Mouse (Mus musculus) CH12.LX (cell line): ENCODE measurements around the gene Aldh1b1. TPM values are rescaled to one million over a fixed set of nuclear protein-coding genes. Genes with fewer than 3 reads are reported as not detected.

Experiments used
- DNase-seq: peaks from one replicate; pipeline ENCODE4 v3.0.0-alpha.2; 2013; ENCODE audit errors: extremely low read depth
- H3K27ac ChIP-seq: 2 replicates; pipeline ENCODE4 v1.5.1; 2012; ENCODE audit warnings: low read depth, mild to moderate bottlenecking, control low read depth, moderate library complexity; ENCODE audit not compliant: insufficient read depth
- H3K27me3 ChIP-seq: replicated peaks from 2 replicates; pipeline ENCODE3; 2012; ENCODE audit warnings: inconsistent platforms
- H3K36me3 ChIP-seq, 2 experiments: replicated peaks in 1 of 2; 2 replicates each; pipeline versions ENCODE3 to v1.6.1; 2012; ENCODE audit warnings: inconsistent platforms in 1 of 2, low read length in 1 of 2, mild to moderate bottlenecking in 1 of 2, mixed read lengths in 1 of 2, moderate library complexity in 1 of 2; ENCODE audit not compliant: control insufficient read depth in 1 of 2, insufficient read depth in 1 of 2
- H3K4me1 ChIP-seq, 2 experiments: 2 replicates each; pipeline ENCODE4 v1.6.1; 2012; ENCODE audit warnings: inconsistent platforms in 1 of 2, moderate library complexity in 1 of 2; ENCODE audit not compliant: insufficient read depth in 2 of 2, control insufficient read depth in 1 of 2
- H3K4me2 ChIP-seq: 2 replicates; pipeline ENCODE4 v1.6.1; 2012; ENCODE audit warnings: low read depth, mild to moderate bottlenecking, control low read depth; ENCODE audit not compliant: poor library complexity, insufficient read depth, severe bottlenecking
- H3K4me3 ChIP-seq, 3 experiments: fragments of 150-350 bp in 1 of 3; sonication (generic) in 1 of 3; replicated peaks in 1 of 3; 2 replicates each; pipeline versions ENCODE3 to v1.5.1; 2011 to 2012; ENCODE audit warnings: low read depth in 2 of 3, low read length in 2 of 3, mild to moderate bottlenecking in 2 of 3, moderate library complexity in 2 of 3, control low read depth in 1 of 3, improper control_type of control experiment in 1 of 3, inconsistent platforms in 1 of 3, mixed read lengths in 1 of 3; ENCODE audit not compliant: poor library complexity in 1 of 3
- H3K79me2 ChIP-seq: replicated peaks from 2 replicates; pipeline ENCODE4 v1.6.1; 2012; ENCODE audit warnings: mild to moderate bottlenecking, moderate library complexity; ENCODE audit not compliant: control insufficient read depth, poor library complexity, insufficient read depth, severe bottlenecking; ENCODE audit errors: extremely low read depth
- H3K9ac ChIP-seq: 2 replicates; pipeline ENCODE4 v1.6.1; 2012; ENCODE audit warnings: low read depth, mild to moderate bottlenecking, control low read depth, moderate library complexity; ENCODE audit not compliant: insufficient read depth
- H3K9me3 ChIP-seq: replicated peaks from 2 replicates; pipeline ENCODE3; 2012; ENCODE audit warnings: low read length, inconsistent platforms, mixed read lengths
- CTCF ChIP-seq, 2 experiments: IDR thresholded peaks in 1 of 2; conservative IDR thresholded peaks in 1 of 2; 2 replicates each; pipeline ENCODE4 v1.5.1; 2011 to 2012; ENCODE audit warnings: low read depth in 2 of 2, low read length in 2 of 2, improper control_type of control experiment in 1 of 2, inconsistent platforms in 1 of 2, mild to moderate bottlenecking in 1 of 2, moderate library complexity in 1 of 2
- E2F4 ChIP-seq: IDR thresholded peaks from 2 replicates; pipeline ENCODE4 v1.6.1; 2011; ENCODE audit warnings: low read depth, low read length, improper control_type of control experiment; ENCODE audit not compliant: insufficient replicate concordance
- ELF1 ChIP-seq: IDR thresholded peaks from 2 replicates; pipeline ENCODE4 v1.6.1; 2014; ENCODE audit warnings: low read depth, mild to moderate bottlenecking, inconsistent platforms, low read length, improper control_type of control experiment
- EP300 ChIP-seq: IDR thresholded peaks from 2 replicates; pipeline ENCODE4 v1.6.1; 2011; ENCODE audit warnings: low read length, improper control_type of control experiment
- ETS1 ChIP-seq: conservative IDR thresholded peaks from 2 replicates; pipeline ENCODE4 v1.6.1; 2012; ENCODE audit warnings: low read depth, mild to moderate bottlenecking, inconsistent platforms, low read length, improper control_type of control experiment, moderate library complexity
- GABPA ChIP-seq: IDR thresholded peaks from 2 replicates; pipeline ENCODE4 v1.6.1; 2012; ENCODE audit warnings: low read depth, low read length, improper control_type of control experiment, inconsistent platforms; ENCODE audit not compliant: insufficient replicate concordance
- IRF4 ChIP-seq: IDR thresholded peaks from 2 replicates; pipeline ENCODE4 v1.6.1; 2014; ENCODE audit warnings: low read depth, mild to moderate bottlenecking, inconsistent platforms, low read length, improper control_type of control experiment
- JUN ChIP-seq: IDR thresholded peaks from 2 replicates; pipeline ENCODE4 v1.6.1; 2011; ENCODE audit warnings: low read depth, mild to moderate bottlenecking, low read length, improper control_type of control experiment, moderate library complexity; ENCODE audit not compliant: insufficient read depth
- KAT2A ChIP-seq: IDR thresholded peaks from 2 replicates; pipeline ENCODE4 v1.6.1; 2012; ENCODE audit warnings: low read length, improper control_type of control experiment, inconsistent platforms; ENCODE audit not compliant: insufficient replicate concordance
- MAFK ChIP-seq: IDR thresholded peaks from 2 replicates; pipeline ENCODE4 v1.6.1; 2011; ENCODE audit warnings: low read length, improper control_type of control experiment; ENCODE audit not compliant: insufficient replicate concordance
- MAX ChIP-seq: IDR thresholded peaks from 2 replicates; pipeline ENCODE4 v1.6.1; 2011; ENCODE audit warnings: low read length, improper control_type of control experiment
- MAZ ChIP-seq: IDR thresholded peaks from 2 replicates; pipeline ENCODE4 v1.6.1; 2012; ENCODE audit warnings: low read depth, mild to moderate bottlenecking, inconsistent platforms, low read length, improper control_type of control experiment, moderate library complexity
- MYC ChIP-seq: IDR thresholded peaks from 2 replicates; pipeline ENCODE4 v1.6.1; 2011; ENCODE audit warnings: low read depth, mild to moderate bottlenecking, improper control_type of control experiment, low read length
- NRF1 ChIP-seq: IDR thresholded peaks from 2 replicates; pipeline ENCODE4 v1.6.1; 2014; ENCODE audit warnings: low read depth, mild to moderate bottlenecking, inconsistent platforms, low read length, improper control_type of control experiment, moderate library complexity
- PAX5 ChIP-seq: IDR thresholded peaks from 2 replicates; pipeline ENCODE4 v1.6.1; 2012; ENCODE audit warnings: low read length, inconsistent platforms, mixed read lengths
- POLR2AphosphoS2 ChIP-seq: IDR thresholded peaks from 2 replicates; pipeline ENCODE4 v1.6.1; 2011; ENCODE audit warnings: low read depth, low read length, improper control_type of control experiment
- RAD21 ChIP-seq: IDR thresholded peaks from 2 replicates; pipeline ENCODE4 v1.6.1; 2011; ENCODE audit warnings: low read depth, mild to moderate bottlenecking, low read length, improper control_type of control experiment, moderate library complexity
- RCOR1 ChIP-seq: conservative IDR thresholded peaks from 2 replicates; pipeline ENCODE4 v1.6.1; 2012; ENCODE audit warnings: low read depth, mild to moderate bottlenecking, inconsistent platforms, low read length, improper control_type of control experiment
- SMC3 ChIP-seq: IDR thresholded peaks from 2 replicates; pipeline ENCODE4 v1.6.1; 2011; ENCODE audit warnings: low read depth, low read length, improper control_type of control experiment
- TBP ChIP-seq: conservative IDR thresholded peaks from 2 replicates; pipeline ENCODE4 v1.6.1; 2011; ENCODE audit warnings: low read depth, low read length, improper control_type of control experiment
- TCF12 ChIP-seq: IDR thresholded peaks from 2 replicates; pipeline ENCODE4 v1.6.1; 2014; ENCODE audit warnings: low read depth, mild to moderate bottlenecking, inconsistent platforms, low read length, improper control_type of control experiment
- UBTF ChIP-seq: IDR thresholded peaks from 2 replicates; pipeline ENCODE4 v1.6.1; 2012; ENCODE audit warnings: low read depth, mild to moderate bottlenecking, inconsistent platforms, low read length, improper control_type of control experiment, moderate library complexity
- USF1 ChIP-seq: IDR thresholded peaks from 2 replicates; pipeline ENCODE4 v1.6.1; 2014; ENCODE audit warnings: low read depth, mild to moderate bottlenecking, inconsistent platforms, low read length, improper control_type of control experiment
- ZC3H11A ChIP-seq: IDR thresholded peaks from 2 replicates; pipeline ENCODE4 v1.6.1; 2012; ENCODE audit warnings: low read depth, mild to moderate bottlenecking, inconsistent platforms, low read length, improper control_type of control experiment
- dilution Hi-C: fragments of 300-500 bp; cut with MboI; formaldehyde crosslinking; loops from 2 replicates; pipeline ENCODE4 v1.14.3; 2020; ENCODE audit warnings: low sequenced_read_pairs; ENCODE audit not compliant: extremely low pct_unique_long_range_greater_than_20kb, extremely low pct_ligation_motif_present
- in situ Hi-C: fragments of 300-500 bp; cut with MboI; formaldehyde crosslinking; loops from 3 replicates; pipeline ENCODE4 v1.14.3; 2019; ENCODE audit warnings: low sequenced_read_pairs, low pct_ligation_motif_present, low pct_unique_long_range_greater_than_20kb, mixed read lengths
- polyA plus RNA-seq: library from polyadenylated mRNA; unstranded; fragments of >175 nt; gene quantifications from 2 replicates; pipeline ENCODE4 v1.2.1, GENCODE M21; 2012; ENCODE audit warnings: low read depth; ENCODE audit not compliant: insufficient read length
- total RNA-seq, 2 experiments: library from RNA; depleted of rRNA; stranded (reverse); fragments of 300-350 nt in 1 of 2; fragments of >200 nt in 1 of 2; gene quantifications; 2 replicates each; pipeline ENCODE4 v1.2.3; 2012 to 2014

The Aldh1b1 gene
- total and polyA plus RNA-seq, 3 experiments, result 4.9 to 8.3 (median 6.4) TPM

- Histone ChIP-seq H3K9ac (no peak overlapping the region), H3K4me2 (no peak overlapping the region), H3K9me3 (peaks cover 2% of the 10 kb centered on the region), H3K79me2 (no peaks in the 10 kb centered on the region), H3K27ac (no peak overlapping the region), H3K4me1 (peaks cover 4 to 9% of the 10 kb centered on the region in 2 experiments; a peak in 3 of 4 replicates), H3K27me3 (peaks cover 19% of the 10 kb centered on the region), H3K36me3 (no peaks in the 10 kb centered on the region), H3K4me3 (no peak overlapping the region)
- in situ Hi-C loops, result no loop called here
- dilution Hi-C loops, result no loop called here
- TF ChIP-seq RAD21, result no peak
- no peak for TF ChIP-seq RCOR1
- TF ChIP-seq KAT2A, result no peak
- DNase-seq, result no peak
Measured at GRCm38 (mm10) chr4:45831996-45832395, 33.2 kb downstream of the Aldh1b1 start.

GRCm38 (mm10) chr4:45833461-45833860 is 34.6 kb downstream of the Aldh1b1 start:
- H3K9ac ChIP-seq, result no peak overlapping the region
- H3K9me3 ChIP-seq, result peaks cover 2% of the 10 kb centered on the region
- H3K36me3 ChIP-seq, result no peaks in the 10 kb centered on the region
- no peak overlapping the region for H3K4me3 ChIP-seq
- H3K27ac ChIP-seq, result no peak overlapping the region
- dilution Hi-C loops (no loop called here), in situ Hi-C loops (no loop called here)
- peak; percentile 24 for DNase-seq
- TF ChIP-seq RCOR1 (no peak), TBP (no peak), ELF1 (no peak)
- no peaks in the 10 kb centered on the region for H3K79me2 ChIP-seq
- H3K4me2 ChIP-seq, result no peak overlapping the region
- peaks cover 4 to 9% of the 10 kb centered on the region in 2 experiments; a peak in 3 of 4 replicates for H3K4me1 ChIP-seq
- peaks cover 16% of the 10 kb centered on the region for H3K27me3 ChIP-seq

GRCm38 (mm10) chr4:45844355-45844754 is 45.5 kb downstream of the Aldh1b1 start:
- no peak overlapping the region for H3K4me2 ChIP-seq
- TF ChIP-seq JUN (no peak), UBTF (no peak), EP300 (no peak), MYC (no peak), TCF12 (no peak), ETS1 (no peak), E2F4 (no peak), CTCF (conservative IDR thresholded peaks at IDR 0.05 in 1 of 2, IDR thresholded peaks at IDR 0.05 in 1 of 2; ENCODE audit: low read depth in 2 of 2, low read length in 2 of 2) (peak; percentile 61 to 67; a peak in 3 of 4 replicates), MAZ (no peak), RCOR1 (no peak), USF1 (no peak), PAX5 (no peak), ZC3H11A (no peak), NRF1 (no peak), GABPA (no peak), SMC3 (peak; percentile 62), IRF4 (no peak), TBP (no peak), POLR2AphosphoS2 (no peak), MAX (no peak), RAD21 (peak; percentile 27), MAFK (no peak)
- no peak overlapping the region for H3K4me3 ChIP-seq
- dilution Hi-C loops, result no loop called here
- H3K79me2 ChIP-seq, result no peaks in the 10 kb centered on the region
- DNase-seq, result peak; percentile 54
- no peak overlapping the region for H3K9ac ChIP-seq
- H3K27me3 ChIP-seq, result peaks cover 2% of the 10 kb centered on the region
- H3K4me1 ChIP-seq, result peaks cover 0 to 6% of the 10 kb centered on the region in 2 experiments; a peak in 2 of 4 replicates
- no peak overlapping the region for H3K27ac ChIP-seq
- H3K9me3 ChIP-seq, result no peaks in the 10 kb centered on the region
- no peaks in the 10 kb centered on the region for H3K36me3 ChIP-seq
- in situ Hi-C loops, result no loop called here
